Mouse (Mus musculus): ENCODE measurements around the gene Cdc7. TPM values are rescaled to one million over a fixed set of nuclear protein-coding genes. Genes with fewer than 3 reads are reported as not detected.

The Cdc7 gene
- polyA plus RNA-seq (2012; rRNA removed), result 62.5 and 67.5 TPM in 2 replicates

DNA sequence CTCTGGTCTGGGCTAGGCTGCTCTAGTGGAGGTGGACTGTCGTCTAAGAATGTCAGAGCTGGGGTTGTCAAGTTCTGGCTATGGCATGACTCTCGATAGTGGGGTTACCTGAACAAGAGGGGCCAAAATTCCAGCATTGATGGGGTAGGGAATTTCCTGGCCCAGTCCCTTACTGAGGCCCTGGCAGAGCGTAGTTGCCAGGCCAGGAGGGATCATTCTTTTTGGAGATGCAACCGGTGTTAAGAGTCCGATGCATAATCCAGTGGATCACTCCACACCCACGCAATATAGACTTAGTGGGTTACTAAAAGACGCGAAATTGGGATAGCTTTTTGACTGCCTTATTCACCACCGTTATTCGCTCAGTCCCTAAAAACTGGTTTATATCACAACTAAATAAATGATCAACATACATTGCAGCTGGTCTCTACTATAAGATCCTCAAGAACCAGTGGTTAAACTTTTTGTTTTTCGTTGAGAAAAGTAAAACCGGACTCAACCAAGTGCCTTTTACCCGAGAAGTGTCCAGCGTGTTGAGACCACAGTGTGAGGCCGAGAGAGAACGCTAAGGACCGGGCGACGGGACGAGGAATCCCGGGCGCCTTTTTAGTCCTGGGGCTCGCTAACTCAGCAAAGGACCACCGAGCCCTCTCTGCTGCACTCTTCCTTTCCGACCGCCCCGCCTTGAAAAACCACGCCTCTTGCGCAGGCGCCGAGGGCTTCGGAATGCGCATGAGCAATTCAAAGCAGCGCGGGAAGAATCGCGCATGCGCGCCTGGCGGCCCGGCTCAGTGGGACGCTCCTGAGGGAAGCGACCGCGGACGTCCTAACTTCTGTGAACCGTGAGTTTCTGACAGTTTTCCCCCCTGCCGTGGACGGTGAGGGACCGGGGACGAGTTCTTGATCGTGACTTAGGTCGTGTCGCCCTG, at the start of gene Cdc7:
Gene Cdc7 (plus strand): TSS at position 739 of the 929 bp plus-strand sequence.

DNA sequence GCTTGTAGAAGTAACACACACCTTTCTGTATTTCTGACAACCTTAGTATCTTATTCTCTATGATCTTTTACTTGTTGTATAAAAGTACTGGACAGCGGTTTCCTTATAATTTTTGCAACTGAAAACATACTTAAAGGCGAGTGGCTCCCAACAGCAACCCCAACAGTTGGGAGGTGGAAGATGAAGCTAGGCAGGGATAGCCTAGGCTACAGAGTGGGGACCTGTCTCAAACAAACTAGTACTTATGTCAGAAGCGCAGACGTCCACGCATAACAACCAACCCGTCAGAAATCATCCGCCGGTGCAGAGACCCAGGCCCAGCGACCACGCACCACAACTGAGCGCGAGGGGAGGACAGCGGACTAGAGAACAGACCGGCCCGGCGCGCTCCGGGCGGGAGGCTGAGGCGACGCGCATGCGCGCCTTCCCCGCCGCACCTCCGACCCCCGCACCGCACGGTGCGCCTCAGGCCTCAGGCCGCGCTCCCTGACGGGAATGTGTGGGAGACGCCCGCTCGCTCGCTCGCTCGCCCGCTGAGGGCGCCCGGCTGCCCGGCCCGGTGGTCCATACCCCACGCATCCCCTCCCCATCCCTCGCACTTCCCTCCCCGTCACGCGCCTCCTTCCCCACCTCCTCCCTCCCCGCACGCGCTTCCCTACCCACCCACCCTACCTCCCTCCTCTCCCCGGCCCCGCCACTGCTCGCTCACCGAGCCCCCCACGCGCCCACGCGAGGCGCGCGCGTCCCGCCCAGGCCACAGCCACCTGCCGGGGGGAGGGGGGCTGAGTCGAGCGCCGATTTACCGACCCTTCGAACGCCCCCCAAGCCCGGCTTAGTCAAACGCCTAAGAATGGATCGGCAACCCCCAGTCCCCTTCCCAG, 38.4 kb upstream of the Cdc7 start, which contains the start of gene Hfm1:
Gene Hfm1 (minus strand): TSS at position 834 of the 881 bp plus-strand sequence.

Other genes starting within 250 kb of the Cdc7 start
- gene Hfm1, start 38.0 kb upstream of the Cdc7 start, polyA plus RNA-seq (2012; rRNA removed), result 7.4 and 8.9 TPM in 2 replicates